Mouse (Mus musculus): ENCODE data around the gene Fbl. TPM values are rescaled to one million over a fixed set of nuclear protein-coding genes. Genes with fewer than 3 reads are reported as not detected.
A peak's percentile ranks its signal among the peaks of the same experiment; 100 is the strongest.
"Not testable (repeated sequence)": the region's sequence is repeated elsewhere in the genome, so short reads cannot be mapped to it uniquely, and the experiment has no call there.

The Fbl gene
- polyA plus RNA-seq (2015; fragmentation: Nextera tagmentation; extraction: Ambion mirVana) = 69.3 and 84.5 TPM in 2 replicates

DNA sequence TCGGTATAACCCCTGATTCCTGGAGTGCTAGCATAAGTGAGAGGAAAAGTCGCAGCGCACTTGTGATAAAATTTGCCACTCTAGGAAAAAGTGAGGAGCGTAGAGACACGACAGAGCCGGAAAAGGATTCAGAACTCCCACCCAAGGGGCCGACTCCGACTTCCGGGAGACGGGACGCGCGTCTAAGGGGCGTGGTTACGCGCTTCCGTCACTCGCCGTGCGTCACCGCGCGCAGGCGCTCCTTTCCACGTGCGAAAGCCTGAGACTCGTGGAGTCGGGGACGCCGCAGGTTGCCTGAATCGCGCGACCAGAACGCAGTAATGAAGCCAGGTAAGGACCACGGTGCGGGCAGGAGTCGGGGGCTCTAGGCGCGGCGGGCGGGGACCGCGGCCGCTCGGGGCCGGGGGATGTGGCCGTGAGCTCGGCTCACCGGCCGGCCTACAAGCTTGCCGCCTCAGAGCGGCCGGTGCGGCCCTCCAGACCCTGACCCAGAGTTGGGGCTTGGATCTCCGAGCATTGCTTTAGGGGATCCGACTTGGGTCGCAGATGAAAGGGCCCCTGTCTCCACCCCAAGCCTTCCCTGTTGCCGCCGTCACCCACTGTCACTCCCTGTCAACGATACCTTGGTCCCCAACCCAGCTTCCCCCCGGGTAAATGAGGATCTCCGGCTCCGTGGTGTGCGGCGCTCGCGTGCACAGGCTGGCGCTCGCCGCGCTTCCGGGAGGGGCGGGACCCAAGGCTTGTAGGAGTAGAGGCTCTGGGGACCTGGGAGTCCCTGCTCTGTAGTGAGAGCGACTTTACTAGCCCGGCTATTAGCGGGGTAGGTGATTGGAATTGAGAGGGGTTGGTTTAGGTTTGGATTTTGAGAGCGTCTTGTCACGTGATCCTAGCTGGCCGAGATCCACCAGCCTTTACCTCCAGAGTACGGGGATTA lies at the start of gene Fbl:
Gene Fbl (plus strand): TSS at position 222 of the 934 bp plus-strand sequence.
- ATAC-seq (ENCODE audit: low read depth) = peak; percentile 95
- H3K4me1 ChIP-seq (replicated peaks; ENCODE audit: control insufficient read depth, insufficient read depth, low read length) = peaks cover 21% of the 10 kb centered on the region
- under 1% methylated on average over 77 of the region's 80 CpGs for WGBS

DNA sequence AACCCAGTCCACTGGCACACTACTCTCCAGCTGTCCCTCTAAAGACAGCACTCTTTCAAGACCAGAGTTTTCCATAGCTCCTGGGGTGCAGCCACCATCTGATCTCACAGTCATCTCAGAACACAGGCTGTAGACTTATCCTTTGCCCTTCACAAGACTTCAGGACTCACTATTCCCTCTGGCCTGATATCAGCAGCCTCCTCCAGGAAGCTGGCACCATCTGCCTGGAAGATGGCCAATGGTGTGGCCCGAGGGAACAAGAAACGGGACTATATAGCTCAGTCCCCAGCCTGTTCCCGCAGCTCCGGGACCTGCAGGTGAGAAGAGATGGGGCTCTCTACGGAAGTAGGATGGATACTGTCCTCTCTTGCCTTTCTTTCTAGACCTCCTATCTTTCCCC lies 40.3 kb upstream of the Fbl start, which contains the start of gene 9530053A07Rik:
Gene 9530053A07Rik (plus strand): TSS at position 301 of the 400 bp plus-strand sequence.
- Histone ChIP-seq H3K9ac (ENCODE audit: low read length) (no peak within 1 kb of the TSS), H3K4me3 (ENCODE audit: low read length) (no peak within 1 kb of the TSS), H3K4me2 (ENCODE audit: low read depth, low read length) (no peak within 1 kb of the TSS), H3K4me1 (replicated peaks; ENCODE audit: control insufficient read depth, insufficient read depth, low read length) (no peaks in the 10 kb centered on the region), H3K27me3 (ENCODE audit: control insufficient read depth, insufficient read depth, low read depth, low read length) (no peaks in the 10 kb centered on the region), H3K9me3 (ENCODE audit: control insufficient read depth, low read length) (no peaks in the 10 kb centered on the region), H3K27ac (ENCODE audit: low read length) (no peak within 1 kb of the TSS), H3K36me3 (ENCODE audit: control insufficient read depth, insufficient read depth, low read length) (no peaks in the 10 kb centered on the region)
- 70% methylated on average over 5 of the region's 5 CpGs for WGBS
- no peak for ATAC-seq (ENCODE audit: low read depth)

More for the DNA sequence above, at the start of gene Fbl:
- H3K4me3 ChIP-seq (ENCODE audit: low read length) = peak within 1 kb of the TSS; percentile 86
- peak within 1 kb of the TSS; percentile 81 for H3K27ac ChIP-seq (ENCODE audit: low read length)
- H3K27me3 ChIP-seq (ENCODE audit: control insufficient read depth, insufficient read depth, low read depth, low read length) = no peaks in the 10 kb centered on the region
- H3K4me2 ChIP-seq (ENCODE audit: low read depth, low read length) = peak within 1 kb of the TSS; percentile 95
- peaks cover 3% of the 10 kb centered on the region; the same call in 1 of the 2 replicates for H3K9me3 ChIP-seq (ENCODE audit: control insufficient read depth, low read length)
- H3K36me3 ChIP-seq (ENCODE audit: control insufficient read depth, insufficient read depth, low read length) = no peaks in the 10 kb centered on the region
- peak within 1 kb of the TSS; percentile 81 for H3K9ac ChIP-seq (ENCODE audit: low read length)

DNA sequence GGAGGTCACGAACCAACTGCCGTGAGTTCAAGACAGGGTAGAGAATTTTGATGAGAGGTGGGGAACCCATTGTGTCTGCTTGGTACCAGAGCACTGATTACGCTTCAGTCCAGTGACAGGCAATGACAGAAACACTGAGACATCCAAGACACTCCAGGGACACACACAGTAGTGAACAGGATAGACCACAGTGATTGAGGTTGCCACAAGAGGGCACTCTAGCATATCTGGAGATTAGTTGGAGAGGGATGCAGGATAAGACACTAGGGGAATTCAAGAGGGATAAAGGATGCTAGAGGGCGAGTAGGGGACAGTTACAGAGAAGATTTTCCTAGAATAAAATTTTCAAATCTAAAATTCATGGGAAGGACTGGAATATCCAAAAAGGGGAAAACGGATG lies 31.9 kb upstream of the Fbl start:
- Histone ChIP-seq H3K4me3 (ENCODE audit: low read length) (no peak overlapping the region), H3K4me2 (ENCODE audit: low read depth, low read length) (no peak overlapping the region), H3K9me3 (ENCODE audit: control insufficient read depth, low read length) (no peaks in the 10 kb centered on the region), H3K9ac (ENCODE audit: low read length) (no peak overlapping the region), H3K27me3 (ENCODE audit: control insufficient read depth, insufficient read depth, low read depth, low read length) (no peaks in the 10 kb centered on the region; the same call in 1 of the 2 replicates), H3K4me1 (replicated peaks; ENCODE audit: control insufficient read depth, insufficient read depth, low read length) (no peaks in the 10 kb centered on the region), H3K27ac (ENCODE audit: low read length) (no peak overlapping the region), H3K36me3 (ENCODE audit: control insufficient read depth, insufficient read depth, low read length) (no peaks in the 10 kb centered on the region)
- no peak for ATAC-seq (ENCODE audit: low read depth)
- 56% methylated on average over 5 of the region's 5 CpGs for WGBS

DNA sequence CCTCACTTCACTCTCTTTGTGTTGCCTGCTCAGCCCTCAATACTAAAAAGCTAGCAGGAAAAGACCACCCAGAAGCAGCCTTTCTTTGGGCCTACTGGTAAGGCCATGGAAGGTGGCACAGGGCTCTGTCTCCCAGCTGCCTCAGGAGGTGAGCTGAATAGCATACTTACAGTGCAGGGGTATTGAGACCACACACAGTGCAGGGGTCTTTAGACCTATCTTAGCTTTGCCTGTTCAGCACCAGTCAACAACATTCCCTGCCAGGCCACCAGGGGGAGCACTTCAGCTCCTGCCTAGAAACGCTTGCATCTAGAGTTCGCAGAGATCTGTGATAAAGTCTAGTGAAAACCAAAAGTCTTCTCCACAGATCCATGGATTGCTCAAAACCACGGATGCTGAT lies 21.2 kb upstream of the Fbl start:
- H3K4me3 ChIP-seq (ENCODE audit: low read length) = no peak overlapping the region
- peak; percentile 15; the same call in 1 of the 2 replicates for ATAC-seq (ENCODE audit: low read depth)
- no peaks in the 10 kb centered on the region for H3K36me3 ChIP-seq (ENCODE audit: control insufficient read depth, insufficient read depth, low read length)
- H3K9me3 ChIP-seq (ENCODE audit: control insufficient read depth, low read length) = no peaks in the 10 kb centered on the region
- H3K27ac ChIP-seq (ENCODE audit: low read length) = no peak overlapping the region
- no peaks in the 10 kb centered on the region for H3K4me1 ChIP-seq (replicated peaks; ENCODE audit: control insufficient read depth, insufficient read depth, low read length)
- no peaks in the 10 kb centered on the region for H3K27me3 ChIP-seq (ENCODE audit: control insufficient read depth, insufficient read depth, low read depth, low read length)
- H3K4me2 ChIP-seq (ENCODE audit: low read depth, low read length) = no peak overlapping the region
- WGBS = 15% methylated on average over 3 of the region's 3 CpGs
- H3K9ac ChIP-seq (ENCODE audit: low read length) = no peak overlapping the region

DNA sequence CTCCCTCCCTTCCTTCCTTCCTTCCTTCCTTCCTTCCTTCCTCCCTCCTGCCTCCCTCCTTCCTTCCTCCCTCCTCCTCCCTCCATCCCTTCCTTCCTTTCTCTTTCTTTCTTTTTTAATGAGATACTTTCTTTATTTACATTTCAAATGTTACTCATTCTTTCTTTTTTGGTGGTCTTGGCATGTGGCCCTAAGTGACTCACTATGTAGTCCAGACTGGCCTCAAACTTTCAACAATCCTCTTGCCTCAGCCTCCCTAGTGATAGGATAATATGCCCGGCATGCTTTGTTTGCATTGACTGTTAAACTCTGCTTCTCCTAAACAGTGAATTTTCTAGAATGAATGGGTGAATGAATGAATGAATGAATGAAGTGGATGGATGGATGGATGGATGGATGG lies 19.7 kb upstream of the Fbl start:
- WGBS = 85% methylated on average over 1 of the region's 1 CpGs
- H3K27me3 ChIP-seq (ENCODE audit: control insufficient read depth, insufficient read depth, low read depth, low read length) = no peaks in the 10 kb centered on the region
- no peaks in the 10 kb centered on the region for H3K4me1 ChIP-seq (replicated peaks; ENCODE audit: control insufficient read depth, insufficient read depth, low read length)
- no peak for ATAC-seq (ENCODE audit: low read depth)
- H3K36me3 ChIP-seq (ENCODE audit: control insufficient read depth, insufficient read depth, low read length) = no peaks in the 10 kb centered on the region
- no peak overlapping the region for H3K9ac ChIP-seq (ENCODE audit: low read length)
- H3K4me3 ChIP-seq (ENCODE audit: low read length) = no peak overlapping the region
- H3K27ac ChIP-seq (ENCODE audit: low read length) = no peak overlapping the region
- no peaks in the 10 kb centered on the region for H3K9me3 ChIP-seq (ENCODE audit: control insufficient read depth, low read length)
- H3K4me2 ChIP-seq (ENCODE audit: low read depth, low read length) = no peak overlapping the region

DNA sequence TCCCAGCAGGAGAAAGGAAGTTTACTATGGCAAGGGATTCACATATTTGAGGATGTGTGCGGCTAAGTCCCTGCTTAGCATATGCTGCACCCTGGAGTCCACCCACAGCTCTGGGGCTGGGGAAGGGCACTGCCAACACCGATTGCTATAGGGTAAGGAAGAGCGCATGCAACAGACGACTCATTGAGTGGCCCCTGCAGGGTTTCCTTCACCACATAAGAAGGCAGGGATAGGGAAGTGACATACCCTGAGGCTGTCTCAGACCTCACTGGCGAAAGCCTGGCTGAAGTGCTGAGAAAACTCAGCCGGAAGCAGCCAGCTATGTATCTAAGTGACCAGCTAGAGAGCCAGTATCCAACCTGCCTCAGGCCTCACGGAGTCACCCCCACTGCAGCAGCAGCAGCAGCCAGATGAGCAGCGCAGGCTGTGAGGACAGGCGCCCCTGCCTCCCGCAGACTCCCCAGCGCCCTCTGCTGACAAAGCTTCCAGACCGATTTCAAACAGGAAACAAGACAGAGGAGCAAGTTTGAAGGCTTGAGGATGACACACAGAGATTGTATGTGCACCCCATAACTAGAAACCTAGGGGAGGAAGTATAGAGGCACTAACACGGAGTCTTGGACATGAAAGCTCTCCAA lies 17.8 kb upstream of the Fbl start:
- H3K4me3 ChIP-seq (ENCODE audit: low read length) = no peak overlapping the region
- no peaks in the 10 kb centered on the region for H3K27me3 ChIP-seq (ENCODE audit: control insufficient read depth, insufficient read depth, low read depth, low read length)
- ATAC-seq (ENCODE audit: low read depth) = no peak
- no peak overlapping the region for H3K4me2 ChIP-seq (ENCODE audit: low read depth, low read length)
- H3K9me3 ChIP-seq (ENCODE audit: control insufficient read depth, low read length) = no peaks in the 10 kb centered on the region
- 16% methylated on average over 13 of the region's 13 CpGs for WGBS
- H3K4me1 ChIP-seq (replicated peaks; ENCODE audit: control insufficient read depth, insufficient read depth, low read length) = no peaks in the 10 kb centered on the region
- H3K9ac ChIP-seq (ENCODE audit: low read length) = no peak overlapping the region
- no peak overlapping the region for H3K27ac ChIP-seq (ENCODE audit: low read length)
- no peaks in the 10 kb centered on the region for H3K36me3 ChIP-seq (ENCODE audit: control insufficient read depth, insufficient read depth, low read length)

DNA sequence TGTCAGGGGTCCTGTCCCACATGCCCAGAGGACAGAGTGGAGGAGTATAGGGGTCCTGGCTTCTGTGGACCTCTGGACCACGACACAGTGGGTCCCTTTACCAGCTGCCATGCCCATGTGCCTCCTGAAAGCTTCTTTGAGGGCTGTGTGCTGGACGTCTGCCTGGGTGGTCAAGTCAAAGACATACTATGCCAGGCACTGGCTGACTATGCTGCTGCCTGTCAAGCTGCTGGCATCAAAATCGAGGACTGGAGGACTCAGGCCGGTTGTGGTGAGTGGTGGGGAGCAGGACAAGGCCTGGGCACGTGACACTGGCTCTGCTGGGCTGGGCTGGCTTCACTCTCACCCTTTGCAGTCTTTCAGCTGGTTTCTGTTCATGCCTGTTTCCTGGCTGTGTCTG lies 15.9 kb upstream of the Fbl start:
- not testable (repeated sequence) for ATAC-seq (ENCODE audit: low read depth); H3K27ac ChIP-seq (ENCODE audit: low read length); H3K9me3 ChIP-seq (ENCODE audit: control insufficient read depth, low read length); H3K4me1 ChIP-seq (replicated peaks; ENCODE audit: control insufficient read depth, insufficient read depth, low read length); H3K9ac ChIP-seq (ENCODE audit: low read length); H3K36me3 ChIP-seq (ENCODE audit: control insufficient read depth, insufficient read depth, low read length); H3K4me3 ChIP-seq (ENCODE audit: low read length); H3K27me3 ChIP-seq (ENCODE audit: control insufficient read depth, insufficient read depth, low read depth, low read length); H3K4me2 ChIP-seq (ENCODE audit: low read depth, low read length)
- 25% methylated on average over 5 of the region's 5 CpGs for WGBS

DNA sequence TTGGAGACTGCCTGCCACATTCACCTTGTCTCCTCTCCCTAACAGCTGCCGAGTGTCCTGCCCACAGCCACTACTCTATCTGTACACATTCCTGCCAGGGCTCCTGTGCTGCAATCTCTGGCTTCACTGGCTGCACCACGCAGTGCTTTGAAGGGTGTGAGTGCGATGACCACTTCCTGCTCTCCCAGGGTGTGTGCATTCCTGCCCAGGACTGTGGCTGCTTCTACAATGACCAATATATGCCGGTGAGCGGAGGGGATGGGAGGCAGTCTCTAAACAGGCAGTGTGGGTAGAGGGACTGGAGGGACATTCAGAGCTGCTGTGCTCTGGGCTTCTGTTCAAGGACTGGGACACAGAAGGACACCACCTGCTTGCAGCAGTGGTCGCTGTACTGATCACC lies 10.2 kb upstream of the Fbl start:
- Histone ChIP-seq H3K9me3 (ENCODE audit: control insufficient read depth, low read length) (no peaks in the 10 kb centered on the region), H3K27ac (ENCODE audit: low read length) (no peak overlapping the region), H3K9ac (ENCODE audit: low read length) (no peak overlapping the region), H3K4me3 (ENCODE audit: low read length) (no peak overlapping the region), H3K36me3 (ENCODE audit: control insufficient read depth, insufficient read depth, low read length) (no peaks in the 10 kb centered on the region), H3K4me2 (ENCODE audit: low read depth, low read length) (no peak overlapping the region), H3K4me1 (replicated peaks; ENCODE audit: control insufficient read depth, insufficient read depth, low read length) (no peaks in the 10 kb centered on the region), H3K27me3 (ENCODE audit: control insufficient read depth, insufficient read depth, low read depth, low read length) (no peaks in the 10 kb centered on the region)
- 35% methylated on average over 6 of the region's 6 CpGs for WGBS
- no peak for ATAC-seq (ENCODE audit: low read depth)

DNA sequence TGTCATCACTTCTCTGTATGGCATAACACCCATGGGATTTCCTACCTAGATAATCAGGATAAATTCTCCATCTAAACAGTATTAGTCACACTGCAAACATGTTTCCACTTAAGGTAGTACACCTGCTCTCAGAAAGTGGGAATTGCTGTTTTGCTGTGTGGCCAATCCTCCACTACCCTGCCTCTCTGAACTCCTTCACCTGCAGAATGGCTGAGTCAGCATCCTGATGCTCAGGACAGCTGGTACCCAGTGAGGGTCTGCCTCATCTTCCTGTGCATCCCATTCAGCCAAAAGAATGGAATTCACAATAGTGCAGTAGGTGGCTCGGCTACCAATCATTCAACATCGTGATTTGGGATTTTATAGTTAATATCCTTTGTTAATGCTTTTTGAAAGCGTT lies 9.6 kb upstream of the Fbl start:
- Histone ChIP-seq H3K36me3 (ENCODE audit: control insufficient read depth, insufficient read depth, low read length) (no peaks in the 10 kb centered on the region), H3K4me2 (ENCODE audit: low read depth, low read length) (no peak overlapping the region), H3K4me3 (ENCODE audit: low read length) (no peak overlapping the region), H3K4me1 (replicated peaks; ENCODE audit: control insufficient read depth, insufficient read depth, low read length) (no peaks in the 10 kb centered on the region), H3K27me3 (ENCODE audit: control insufficient read depth, insufficient read depth, low read depth, low read length) (no peaks in the 10 kb centered on the region), H3K9me3 (ENCODE audit: control insufficient read depth, low read length) (no peaks in the 10 kb centered on the region), H3K9ac (ENCODE audit: low read length) (no peak overlapping the region), H3K27ac (ENCODE audit: low read length) (no peak overlapping the region)
- WGBS = 85% methylated on average over 3 of the region's 3 CpGs
- no peak for ATAC-seq (ENCODE audit: low read depth)

Measured in lung, embryonic 16.5 days (tissue).